Mouse (Mus musculus) brown adipose tissue, adult 24 weeks (tissue): ENCODE results near the gene Apela. TPM values are rescaled to one million over a fixed set of nuclear protein-coding genes. Genes with fewer than 3 reads are reported as not detected.
"Not testable (repeated sequence)": the region's sequence is repeated elsewhere in the genome, so short reads cannot be mapped to it uniquely, and the experiment has no call there.

Experiments used
- H3K27ac ChIP-seq: fragments of 200-500 bp; replicated peaks from 2 replicates; pipeline ENCODE4 v1.5.1; 2012; ENCODE audit warnings: low read depth, mild to moderate bottlenecking, low read length
- H3K4me1 ChIP-seq: fragments of 200-500 bp; 2 replicates; pipeline ENCODE4 v1.6.1; 2012; ENCODE audit warnings: low read length, mixed read lengths; ENCODE audit not compliant: control insufficient read depth, insufficient read depth, insufficient read length
- H3K4me3 ChIP-seq: fragments of 200-500 bp; 2 replicates; pipeline ENCODE4 v1.5.1; 2012; ENCODE audit warnings: low read depth, mild to moderate bottlenecking, low read length, moderate library complexity; ENCODE audit not compliant: insufficient read depth
- polyA plus RNA-seq: library from polyadenylated mRNA; stranded (reverse); fragments of >200 nt; gene quantifications from 2 replicates; pipeline ENCODE4 v1.2.4, GENCODE M21; 2012; ENCODE audit not compliant: missing spikeins, insufficient read depth, insufficient read length

Gene Apela
- polyA plus RNA-seq, 1 experiment = not detected

- Histone ChIP-seq H3K4me3 (no peak overlapping the region), H3K27ac (no peak overlapping the region), H3K4me1 (no peaks in the 10 kb centered on the region)
Measured at GRCm38 (mm10) chr8:65046565-65046964, 9.4 kb upstream of the Apela start.

GRCm38 (mm10) chr8:65034136-65034535 is 3.0 kb downstream of the Apela start:
- H3K27ac ChIP-seq = no peak overlapping the region
- no peak overlapping the region for H3K4me3 ChIP-seq
- H3K4me1 ChIP-seq = no peaks in the 10 kb centered on the region

- no peak overlapping the region for H3K27ac ChIP-seq
- no peaks in the 10 kb centered on the region for H3K4me1 ChIP-seq
Measured at GRCm38 (mm10) chr8:65033056-65033455, 4.1 kb downstream of the Apela start.

GRCm38 (mm10) chr8:65032107-65032506 is 5.0 kb downstream of the Apela start:
- H3K4me3 ChIP-seq = no peak overlapping the region
- H3K27ac ChIP-seq = no peak overlapping the region
- no peaks in the 10 kb centered on the region for H3K4me1 ChIP-seq

More at GRCm38 (mm10) chr8:65033056-65033455, 4.1 kb downstream of the Apela start:
- H3K4me3 ChIP-seq = no peak overlapping the region

- no peak overlapping the region for H3K4me3 ChIP-seq
- no peak overlapping the region for H3K27ac ChIP-seq
- no peaks in the 10 kb centered on the region for H3K4me1 ChIP-seq
Measured at GRCm38 (mm10) chr8:65030735-65031485, 6.2 kb downstream of the Apela start.

GRCm38 (mm10) chr8:65029776-65030175 is 7.4 kb downstream of the Apela start:
- H3K4me3 ChIP-seq = no peak overlapping the region
- no peaks in the 10 kb centered on the region for H3K4me1 ChIP-seq
- H3K27ac ChIP-seq = no peak overlapping the region

GRCm38 (mm10) chr8:65028959-65029686 is 8.0 kb downstream of the Apela start:
- Histone ChIP-seq H3K4me3 (no peak overlapping the region), H3K4me1 (no peaks in the 10 kb centered on the region), H3K27ac (no peak overlapping the region)

- no peaks in the 10 kb centered on the region for H3K4me1 ChIP-seq
- no peak overlapping the region for H3K4me3 ChIP-seq
- no peak overlapping the region for H3K27ac ChIP-seq
Measured at GRCm38 (mm10) chr8:65022485-65022884, 14.7 kb downstream of the Apela start.

GRCm38 (mm10) chr8:65018423-65018822 is 18.7 kb downstream of the Apela start, which contains the start of the genes Trim61 and Trim60:
Trim61 (minus strand) TSS chr8:65018523.
Trim60 (minus strand) TSS chr8:65018584.
- H3K4me3 ChIP-seq = no peak within 1 kb of the TSS
- H3K4me1 ChIP-seq = no peaks in the 10 kb centered on the region
- H3K27ac ChIP-seq = no peak within 1 kb of the TSS

- not testable (repeated sequence) for H3K27ac ChIP-seq, H3K4me3 ChIP-seq, H3K4me1 ChIP-seq
Measured at GRCm38 (mm10) chr8:65007616-65008015, 29.5 kb downstream of the Apela start.

GRCm38 (mm10) chr8:64998806-64999365 is 38.2 kb downstream of the Apela start:
- Histone ChIP-seq H3K4me1 (no peaks in the 10 kb centered on the region), H3K27ac (no peak overlapping the region), H3K4me3 (no peak overlapping the region)

- H3K4me1 ChIP-seq = no peaks in the 10 kb centered on the region
- H3K27ac ChIP-seq = no peak within 1 kb of the TSS
- H3K4me3 ChIP-seq = no peak within 1 kb of the TSS
Measured at GRCm38 (mm10) chr8:64987731-64988130, 49.4 kb downstream of the Apela start, which contains the start of gene Trim75. Trim75 (minus strand) TSS chr8:64987831.

- H3K27ac ChIP-seq = no peak overlapping the region
- no peak overlapping the region for H3K4me3 ChIP-seq
- no peaks in the 10 kb centered on the region for H3K4me1 ChIP-seq
Measured at GRCm38 (mm10) chr8:64983150-64983897, 53.8 kb downstream of the Apela start.
